Mouse (Mus musculus): ENCODE measurements at regions not wholly inside any gene's neighbourhood (a gene's known extent, or its start where the extent isn't known, plus 50 kb on each side); places are given as distances from the start of the nearest gene placed in this dataset.
A peak's percentile ranks its signal among the peaks of the same experiment; 100 is the strongest.

DNA sequence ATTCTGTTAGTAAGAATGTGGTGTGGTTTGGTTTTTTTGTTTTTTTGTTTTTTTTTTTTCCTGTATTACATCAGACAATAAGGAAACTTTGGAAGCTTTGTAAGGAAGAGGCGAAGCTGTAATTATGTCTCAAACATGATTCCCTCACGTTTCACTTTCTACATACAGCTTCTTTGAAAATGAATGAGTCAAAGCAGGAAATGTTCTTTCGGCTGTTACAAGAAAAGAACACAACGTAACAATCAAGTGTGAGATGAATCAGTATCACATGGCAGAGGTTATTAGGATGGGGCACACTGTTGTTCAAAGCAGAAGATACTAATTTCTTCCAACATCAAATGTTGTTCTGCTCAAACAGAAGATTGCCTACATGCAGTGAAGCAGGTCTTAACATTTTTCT, 282.7 kb upstream of the Paip1 start:
- Histone ChIP-seq H3K4me2 (replicated peaks) (no peak overlapping the region), H3K36me3 (no peaks in the 10 kb centered on the region), H3K4me1 (no peaks in the 10 kb centered on the region), H3K27ac (no peak overlapping the region), H3K9me3 (no peaks in the 10 kb centered on the region), H3K4me3 (no peak overlapping the region), H3K9ac (no peak overlapping the region), H3K27me3 (no peaks in the 10 kb centered on the region)
- 67% methylated on average over 4 of the region's 4 CpGs for WGBS
- no peak for ATAC-seq (ENCODE audit: low FRiP score, low read depth)

DNA sequence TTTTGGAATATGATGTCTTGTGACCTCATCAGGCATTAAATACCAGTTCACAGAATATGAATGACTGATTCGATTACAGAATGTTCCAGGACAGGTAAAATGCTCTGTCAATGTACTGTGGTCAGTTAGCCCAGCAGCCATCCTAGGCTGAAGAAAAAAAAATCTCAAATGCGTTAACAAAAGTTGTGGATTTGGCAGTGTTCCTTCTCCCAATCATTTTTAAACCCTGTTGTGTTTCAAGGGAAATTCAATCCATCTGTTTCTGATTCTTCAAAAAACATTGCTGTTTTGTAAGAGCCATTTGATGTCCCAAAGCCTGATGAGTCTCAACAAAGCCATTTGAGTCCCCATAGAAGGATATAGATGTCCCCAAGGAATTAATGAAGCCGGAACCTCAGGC, 280.7 kb upstream of the Paip1 start:
- Histone ChIP-seq H3K4me3 (no peak overlapping the region), H3K4me2 (replicated peaks) (no peak overlapping the region), H3K9ac (no peak overlapping the region), H3K9me3 (no peaks in the 10 kb centered on the region), H3K36me3 (no peaks in the 10 kb centered on the region), H3K4me1 (no peaks in the 10 kb centered on the region), H3K27ac (no peak overlapping the region), H3K27me3 (no peaks in the 10 kb centered on the region)
- 55% methylated on average over 3 of the region's 3 CpGs for WGBS
- ATAC-seq (ENCODE audit: low FRiP score, low read depth) = no peak

DNA sequence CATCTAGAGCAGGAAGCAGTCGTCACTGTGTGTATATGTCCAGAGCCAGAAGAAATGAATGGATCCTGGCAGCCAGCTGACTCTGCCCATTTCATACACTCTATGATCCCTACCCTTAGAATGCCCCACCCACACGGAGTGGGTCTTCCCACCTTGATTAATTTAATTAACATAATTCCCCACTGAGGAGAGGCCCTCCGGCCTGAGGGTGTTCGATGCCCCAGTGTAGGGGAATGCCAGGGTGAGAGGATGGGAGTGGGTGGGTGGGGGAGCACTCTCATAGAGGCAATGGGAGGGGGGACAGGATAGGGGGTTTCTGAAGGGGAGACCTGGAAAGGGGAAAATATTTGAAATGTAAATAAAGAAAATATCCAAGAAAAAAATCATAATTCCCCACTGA, 279.3 kb upstream of the Paip1 start:
- WGBS = 84% methylated on average over 4 of the region's 4 CpGs
- peak; percentile 51; the same call in 1 of the 2 replicates for ATAC-seq (ENCODE audit: low FRiP score, low read depth)
- Histone ChIP-seq H3K27ac (no peak overlapping the region), H3K9ac (no peak overlapping the region), H3K4me2 (replicated peaks) (no peak overlapping the region), H3K4me3 (no peak overlapping the region), H3K9me3 (no peaks in the 10 kb centered on the region), H3K27me3 (no peaks in the 10 kb centered on the region), H3K36me3 (no peaks in the 10 kb centered on the region), H3K4me1 (no peaks in the 10 kb centered on the region)

DNA sequence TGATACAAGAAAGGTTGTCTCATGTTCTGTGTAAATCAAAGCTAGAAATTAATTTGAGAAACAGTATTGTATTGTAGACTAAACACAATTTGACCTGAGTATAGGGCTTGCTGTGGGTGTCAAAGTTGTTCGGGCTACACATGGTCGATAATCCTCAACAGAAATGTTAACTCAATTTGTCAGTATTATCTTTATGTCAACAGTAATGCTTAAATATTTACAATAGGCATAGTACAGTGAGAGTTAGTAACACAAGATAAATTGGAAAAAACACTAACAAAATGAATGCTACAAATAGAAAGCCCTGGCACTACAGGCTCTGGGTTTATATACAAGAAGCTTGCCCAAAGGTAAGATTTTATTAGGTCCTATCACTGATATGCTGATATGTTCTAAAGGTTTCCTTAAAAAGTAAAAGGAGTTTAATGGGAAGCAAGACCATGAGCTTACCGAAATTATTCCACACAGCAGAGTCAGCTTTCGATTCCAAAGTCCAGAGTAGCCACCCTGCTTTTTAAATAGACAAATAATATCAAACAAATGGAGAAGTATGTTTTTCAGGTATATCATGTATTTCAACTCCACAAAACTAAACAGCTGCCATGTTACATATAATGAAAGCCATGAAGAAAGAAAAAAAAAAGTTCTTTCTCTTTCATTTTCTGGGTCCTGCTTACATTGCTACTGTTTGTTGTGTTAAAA, 277.4 kb upstream of the Paip1 start:
- no peaks in the 10 kb centered on the region for H3K4me1 ChIP-seq
- no peak for ATAC-seq (ENCODE audit: low FRiP score, low read depth)
- H3K9me3 ChIP-seq = no peaks in the 10 kb centered on the region
- H3K36me3 ChIP-seq = no peaks in the 10 kb centered on the region
- no peak overlapping the region for H3K27ac ChIP-seq
- no peak overlapping the region for H3K9ac ChIP-seq
- no peak overlapping the region for H3K4me3 ChIP-seq
- WGBS = 73% methylated on average over 4 of the region's 4 CpGs
- H3K4me2 ChIP-seq (replicated peaks) = no peak overlapping the region
- no peaks in the 10 kb centered on the region for H3K27me3 ChIP-seq

DNA sequence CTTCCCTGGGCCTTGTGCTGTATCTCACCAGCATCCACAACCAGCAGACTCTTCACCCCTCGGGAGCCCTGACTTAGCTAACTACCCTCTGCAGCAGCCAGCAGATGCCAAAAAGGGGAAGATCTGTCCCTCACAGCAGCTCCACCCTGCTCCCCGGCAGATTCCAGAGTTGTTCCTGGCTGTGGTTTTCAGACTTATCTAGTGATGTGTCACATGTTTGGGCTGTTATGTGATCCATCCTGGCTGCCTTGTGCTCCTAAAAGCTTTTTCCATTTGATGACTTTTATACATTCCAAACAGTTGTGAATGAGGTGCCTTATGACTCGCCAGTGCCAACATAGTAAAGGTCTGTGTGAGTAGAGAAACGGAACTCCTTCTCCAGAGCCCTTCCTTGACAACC, 250.6 kb upstream of the Paip1 start:
- WGBS = 52% methylated on average over 4 of the region's 4 CpGs
- H3K4me3 ChIP-seq = no peak overlapping the region
- H3K27ac ChIP-seq = no peak overlapping the region
- ATAC-seq (ENCODE audit: low FRiP score, low read depth) = peak; percentile 54; the same call in 1 of the 2 replicates
- no peaks in the 10 kb centered on the region for H3K4me1 ChIP-seq
- H3K27me3 ChIP-seq = no peaks in the 10 kb centered on the region
- no peaks in the 10 kb centered on the region for H3K36me3 ChIP-seq
- no peak overlapping the region for H3K9ac ChIP-seq
- H3K9me3 ChIP-seq = no peaks in the 10 kb centered on the region
- H3K4me2 ChIP-seq (replicated peaks) = 0 out of 2 replicates have a peak overlapping the region, but pooled peaks have one; percentile 5

DNA sequence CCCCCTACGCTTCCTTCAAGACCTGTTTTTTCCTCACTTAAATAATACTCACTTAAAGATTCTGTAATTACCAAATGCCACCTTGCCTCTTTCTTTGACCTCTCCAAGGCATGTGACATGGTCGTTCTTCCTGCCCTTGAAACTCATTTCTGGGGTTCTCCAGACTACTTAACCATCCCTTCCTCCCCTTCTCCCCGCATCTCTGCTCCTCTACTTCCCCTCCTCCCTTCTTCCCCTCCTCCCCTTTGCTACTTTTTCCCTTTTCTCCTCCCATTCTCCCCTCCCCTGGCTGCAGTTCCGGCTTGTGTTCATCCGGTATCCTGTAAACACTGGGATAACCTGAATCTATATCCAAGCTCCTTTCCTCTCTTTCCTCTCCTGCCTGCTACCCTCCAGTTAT, 250.2 kb upstream of the Paip1 start:
- Histone ChIP-seq H3K36me3 (no peaks in the 10 kb centered on the region), H3K4me3 (no peak overlapping the region), H3K27me3 (no peaks in the 10 kb centered on the region), H3K9me3 (no peaks in the 10 kb centered on the region), H3K9ac (no peak overlapping the region), H3K27ac (no peak overlapping the region), H3K4me2 (replicated peaks) (no peak overlapping the region), H3K4me1 (no peaks in the 10 kb centered on the region)
- ATAC-seq (ENCODE audit: low FRiP score, low read depth) = no peak
- WGBS = 75% methylated on average over 5 of the region's 5 CpGs

DNA sequence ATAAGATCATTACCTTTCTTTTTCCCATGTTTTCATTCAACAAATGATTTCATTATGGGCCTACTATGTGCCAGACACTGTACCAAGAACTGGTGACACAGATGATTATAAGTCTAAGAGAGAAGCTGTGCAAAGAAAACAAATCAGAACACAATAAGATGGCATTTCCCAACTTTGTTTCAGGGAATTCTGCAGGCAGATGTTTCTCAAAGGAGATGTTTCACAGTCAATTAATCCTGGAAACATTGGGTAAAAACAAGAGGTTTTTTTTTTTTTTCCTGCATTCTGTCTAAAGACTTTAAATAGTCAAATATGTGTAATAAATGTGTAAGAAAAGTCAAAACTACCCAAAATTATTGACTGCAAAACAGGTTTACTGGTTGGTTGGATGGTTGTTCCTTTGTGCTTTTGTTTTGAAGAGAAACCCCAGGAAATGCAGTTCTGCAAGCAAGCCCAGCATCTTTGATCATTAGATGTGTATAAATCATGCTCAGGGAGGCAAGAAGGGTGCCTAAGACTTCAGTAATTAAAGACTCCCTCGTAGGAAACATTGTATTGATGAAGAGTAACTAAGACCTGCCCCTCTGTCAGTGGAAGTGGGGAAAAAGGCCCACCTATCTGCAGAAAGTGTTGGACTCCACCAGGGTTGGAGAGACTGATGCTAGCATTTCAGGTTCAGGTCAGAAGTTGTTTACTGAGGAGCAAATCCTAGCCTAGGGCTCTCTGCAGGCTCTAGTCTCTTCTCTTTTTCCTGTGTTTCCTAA, 249.1 kb upstream of the Paip1 start:
- 7% methylated on average over 1 of the region's 1 CpGs for WGBS
- Histone ChIP-seq H3K4me3 (no peak overlapping the region), H3K4me1 (no peaks in the 10 kb centered on the region), H3K4me2 (replicated peaks) (no peak overlapping the region), H3K36me3 (no peaks in the 10 kb centered on the region), H3K27me3 (no peaks in the 10 kb centered on the region), H3K9me3 (no peaks in the 10 kb centered on the region), H3K27ac (no peak overlapping the region), H3K9ac (no peak overlapping the region)
- no peak for ATAC-seq (ENCODE audit: low FRiP score, low read depth)

DNA sequence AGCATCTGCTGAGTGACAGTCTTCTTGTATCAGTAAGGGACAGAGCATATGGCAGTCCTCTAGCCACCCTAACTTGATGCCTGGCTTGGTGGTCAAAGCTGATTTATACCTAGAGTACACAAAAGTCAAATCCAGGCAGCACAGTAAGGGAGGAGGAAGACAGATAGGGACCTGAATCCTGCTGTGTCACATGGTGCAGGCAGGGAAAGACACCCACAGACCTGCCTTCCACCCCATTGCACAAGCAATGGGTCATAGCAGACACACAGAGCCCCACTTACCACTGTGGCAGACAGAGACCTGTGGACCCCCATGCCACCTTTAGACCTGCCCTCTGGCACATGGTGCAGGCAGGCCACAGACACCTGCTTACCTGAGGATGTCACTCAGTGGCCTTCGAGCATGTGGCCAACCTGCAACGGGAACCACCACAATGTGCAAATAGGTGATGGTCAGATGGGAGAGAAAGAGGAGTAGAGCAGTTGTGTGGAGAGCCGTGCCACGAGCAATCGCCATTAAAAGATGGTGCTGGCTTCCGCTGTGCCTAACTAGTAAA, 244.0 kb upstream of the Paip1 start:
- Histone ChIP-seq H3K36me3 (no peaks in the 10 kb centered on the region), H3K9me3 (no peaks in the 10 kb centered on the region), H3K4me3 (no peak overlapping the region), H3K4me2 (replicated peaks) (no peak overlapping the region), H3K9ac (no peak overlapping the region), H3K27ac (no peak overlapping the region), H3K27me3 (no peaks in the 10 kb centered on the region), H3K4me1 (no peaks in the 10 kb centered on the region)
- 95% methylated on average over 6 of the region's 6 CpGs for WGBS
- no peak for ATAC-seq (ENCODE audit: low FRiP score, low read depth)

DNA sequence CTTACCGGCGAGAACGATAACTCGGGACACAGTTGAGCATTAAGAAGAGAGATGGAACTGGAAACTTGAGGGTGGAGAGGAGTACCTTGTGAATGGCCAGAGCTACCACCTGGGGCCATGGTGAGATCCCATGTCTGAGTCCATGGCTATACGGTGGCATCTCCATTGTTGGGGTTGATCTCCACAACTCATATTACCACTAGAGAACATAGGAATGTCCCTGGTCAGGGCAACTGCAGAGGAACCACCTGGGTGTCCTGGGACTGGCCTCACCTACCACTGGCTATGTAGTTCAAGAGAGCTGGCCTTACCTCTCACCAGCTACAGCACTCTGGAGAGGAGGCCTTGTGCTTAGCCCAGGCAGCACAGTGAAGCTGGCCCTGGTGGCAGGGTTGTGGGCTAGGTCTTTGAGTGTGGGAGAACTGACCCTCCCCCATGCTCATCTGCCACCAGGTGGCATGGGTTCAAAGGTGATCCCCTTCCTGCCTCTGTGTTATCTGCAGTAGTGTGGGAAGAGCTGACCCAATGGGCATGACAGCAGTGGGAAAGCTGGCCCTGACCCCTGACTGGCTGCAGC, 242.7 kb upstream of the Paip1 start:
- Histone ChIP-seq H3K27ac (no peak overlapping the region), H3K9ac (no peak overlapping the region), H3K9me3 (no peaks in the 10 kb centered on the region), H3K4me3 (no peak overlapping the region), H3K27me3 (no peaks in the 10 kb centered on the region), H3K4me1 (no peaks in the 10 kb centered on the region), H3K4me2 (replicated peaks) (no peak overlapping the region), H3K36me3 (no peaks in the 10 kb centered on the region)
- 95% methylated on average over 5 of the region's 5 CpGs for WGBS
- peak; percentile 40; the same call in 1 of the 2 replicates for ATAC-seq (ENCODE audit: low FRiP score, low read depth)

DNA sequence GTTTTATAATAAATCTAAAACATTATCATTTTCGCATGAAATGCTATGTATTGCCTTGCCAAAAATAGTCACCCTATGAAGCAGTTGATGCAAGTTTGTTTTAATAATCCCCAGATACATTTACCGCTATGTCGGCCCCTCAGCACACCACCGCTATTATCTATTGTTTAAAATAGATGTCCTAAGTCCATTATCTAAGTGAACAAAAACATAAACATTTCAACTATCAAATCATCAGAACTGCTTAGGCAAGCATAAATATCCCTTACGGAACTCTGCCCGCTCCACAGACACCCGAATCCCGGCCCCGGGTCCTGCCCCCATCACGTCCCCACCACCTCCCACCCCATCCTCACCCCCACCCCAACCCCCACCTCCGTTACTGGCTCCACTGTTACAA, 196.8 kb upstream of the Paip1 start:
- Histone ChIP-seq H3K27me3 (no peaks in the 10 kb centered on the region), H3K27ac (no peak overlapping the region), H3K4me1 (no peaks in the 10 kb centered on the region), H3K36me3 (no peaks in the 10 kb centered on the region), H3K4me3 (no peak overlapping the region), H3K9ac (no peak overlapping the region), H3K9me3 (no peaks in the 10 kb centered on the region), H3K4me2 (replicated peaks) (no peak overlapping the region)
- ATAC-seq (ENCODE audit: low FRiP score, low read depth) = no peak
- WGBS = 95% methylated on average over 11 of the region's 11 CpGs

DNA sequence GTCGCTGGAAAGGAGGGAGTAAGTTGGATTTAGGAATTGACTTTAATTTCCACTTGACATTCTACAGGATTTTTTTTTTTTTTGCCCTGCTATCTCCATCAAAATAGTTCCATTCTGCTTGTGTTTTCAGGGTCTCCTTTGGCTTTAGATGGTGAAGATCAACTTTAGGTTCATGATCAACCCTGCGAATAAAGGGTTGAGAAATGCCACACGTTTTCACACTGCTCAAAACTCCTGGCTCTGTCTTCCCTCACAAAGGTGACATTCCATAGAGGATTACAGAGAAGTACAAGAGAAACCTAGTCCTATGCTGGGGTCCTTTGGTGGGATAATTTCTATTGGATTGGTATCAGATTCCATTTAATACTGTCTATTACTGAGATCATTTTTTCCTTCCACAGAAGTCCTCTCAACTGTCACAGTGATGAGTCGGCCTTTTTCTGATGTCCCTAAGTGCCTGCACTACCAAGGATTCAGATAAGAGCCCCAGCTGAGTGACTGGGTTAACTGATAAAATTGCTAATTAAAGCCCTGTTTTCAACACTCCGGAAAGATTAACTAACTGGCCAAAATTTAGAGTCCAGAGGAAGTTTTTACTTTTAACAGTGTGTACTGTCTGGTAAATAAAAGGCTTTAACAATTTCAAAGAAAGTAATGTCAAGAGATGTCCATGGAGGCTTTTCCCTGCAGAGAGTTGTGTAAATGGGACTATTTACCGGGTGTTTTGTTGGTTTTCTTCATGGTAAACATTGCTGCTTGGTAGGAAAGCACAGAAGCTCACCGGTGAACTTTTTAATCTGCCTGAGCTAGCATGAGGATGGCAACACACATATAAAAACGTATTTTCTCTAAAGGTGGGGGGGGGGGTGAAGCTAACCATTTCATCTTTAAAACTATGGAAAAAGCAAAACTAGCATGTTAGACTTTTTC, 196.0 kb upstream of the Paip1 start:
- Histone ChIP-seq H3K27ac (no peak overlapping the region), H3K9ac (no peak overlapping the region), H3K27me3 (no peaks in the 10 kb centered on the region), H3K4me2 (replicated peaks) (no peak overlapping the region), H3K9me3 (no peaks in the 10 kb centered on the region), H3K36me3 (no peaks in the 10 kb centered on the region), H3K4me1 (no peaks in the 10 kb centered on the region), H3K4me3 (no peak overlapping the region)
- 65% methylated on average over 8 of the region's 8 CpGs for WGBS
- no peak for ATAC-seq (ENCODE audit: low FRiP score, low read depth)

DNA sequence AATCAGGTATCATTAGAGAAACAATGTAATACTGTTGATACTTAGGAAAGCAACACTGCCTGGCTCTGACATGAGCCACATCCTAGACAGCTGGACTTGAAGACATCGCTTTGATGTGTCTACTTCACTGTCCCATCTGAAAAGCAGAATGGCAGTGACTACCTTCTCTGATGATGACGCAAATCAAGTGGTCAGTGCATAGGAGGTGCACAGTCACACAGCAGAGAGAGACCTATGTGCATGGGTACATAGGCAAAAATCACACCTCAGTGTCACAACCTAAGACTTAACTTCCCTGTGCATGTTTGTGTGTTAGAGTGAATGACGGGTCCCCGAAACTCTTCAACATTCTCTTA, 195.4 kb upstream of the Paip1 start:
- no peaks in the 10 kb centered on the region for H3K9me3 ChIP-seq
- H3K27me3 ChIP-seq = no peaks in the 10 kb centered on the region
- H3K4me2 ChIP-seq (replicated peaks) = no peak overlapping the region
- H3K4me1 ChIP-seq = no peaks in the 10 kb centered on the region
- H3K4me3 ChIP-seq = no peak overlapping the region
- no peak overlapping the region for H3K27ac ChIP-seq
- WGBS = 84% methylated on average over 4 of the region's 4 CpGs
- H3K36me3 ChIP-seq = no peaks in the 10 kb centered on the region
- H3K9ac ChIP-seq = no peak overlapping the region
- ATAC-seq (ENCODE audit: low FRiP score, low read depth) = no peak

All from limb, embryonic 13.5 days (tissue).